Mouse (Mus musculus): ENCODE results near the gene Rai1.

- TF ChIP-seq EP300 (IDR thresholded peaks at IDR 0.05; ENCODE audit: low read depth) = no peak
- no peak for TF ChIP-seq CTCF (IDR thresholded peaks at IDR 0.05; ENCODE audit: low read depth)
Measured at GRCm38 (mm10) chr11:60190055-60190641, 85.3 kb downstream of the Rai1 start.
